Mouse (Mus musculus): ENCODE data around the gene Esrrb.

The Esrrb gene

DNA sequence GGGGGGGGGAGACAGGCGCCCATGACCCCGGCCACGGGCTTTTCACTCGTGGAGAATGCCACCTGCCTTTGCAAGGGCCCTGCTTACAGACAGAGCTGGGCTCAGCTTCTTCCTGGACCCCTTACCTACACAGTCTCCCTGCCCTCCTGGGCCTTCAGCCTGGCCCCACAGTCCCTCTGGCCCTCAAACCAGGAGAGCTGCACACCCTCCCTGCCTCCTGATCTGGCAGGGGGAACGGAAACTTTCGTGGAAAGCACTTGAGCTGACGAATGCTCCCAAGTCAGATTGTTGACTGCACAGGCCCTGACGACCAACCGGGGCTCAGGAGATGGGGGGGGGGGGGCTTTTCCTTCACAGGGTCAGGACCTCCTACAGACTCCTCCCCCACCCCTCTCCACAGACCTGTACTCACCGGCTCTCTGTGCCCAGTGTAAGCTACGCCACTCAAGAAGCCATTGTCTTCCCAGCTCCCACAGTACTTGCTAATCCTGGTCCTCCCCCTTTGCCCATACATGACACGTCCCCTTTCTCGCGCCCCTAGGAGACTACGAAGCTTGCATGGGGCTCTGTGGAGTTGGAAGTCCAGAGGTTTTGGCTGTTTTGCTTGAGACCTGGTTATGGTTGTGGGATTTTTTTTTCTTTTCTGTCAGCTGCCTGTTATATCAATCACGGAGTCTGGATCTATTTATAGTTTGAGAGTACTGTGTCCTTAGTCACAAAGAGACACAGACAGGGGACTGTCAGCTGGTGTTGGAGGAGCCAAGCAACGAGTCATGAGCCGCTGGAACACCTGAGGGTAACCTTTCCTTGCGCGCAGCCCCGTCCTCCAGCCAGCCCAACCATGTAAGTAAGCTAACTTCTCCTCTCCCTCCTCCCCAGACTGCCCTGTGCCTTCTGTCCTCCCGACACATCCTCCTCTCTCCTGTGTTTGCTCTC lies at the start of gene Esrrb:
Gene Esrrb (plus strand): TSS at position 422 of the 936 bp plus-strand sequence.
- DNase-seq (ENCODE audit: low spot score in 2 of 2) = no peak

GRCm38 (mm10) chr12:86320629-86321028 lies 40.3 kb upstream of the Esrrb start:
- no peak for DNase-seq (ENCODE audit: low spot score in 2 of 2)

- DNase-seq (ENCODE audit: low spot score in 2 of 2) = no peak
Observed at GRCm38 (mm10) chr12:86324297-86324696, 36.6 kb upstream of the Esrrb start.

- DNase-seq (ENCODE audit: low spot score in 2 of 2) = no peak
Observed at GRCm38 (mm10) chr12:86329813-86330212, 31.1 kb upstream of the Esrrb start.

DNA sequence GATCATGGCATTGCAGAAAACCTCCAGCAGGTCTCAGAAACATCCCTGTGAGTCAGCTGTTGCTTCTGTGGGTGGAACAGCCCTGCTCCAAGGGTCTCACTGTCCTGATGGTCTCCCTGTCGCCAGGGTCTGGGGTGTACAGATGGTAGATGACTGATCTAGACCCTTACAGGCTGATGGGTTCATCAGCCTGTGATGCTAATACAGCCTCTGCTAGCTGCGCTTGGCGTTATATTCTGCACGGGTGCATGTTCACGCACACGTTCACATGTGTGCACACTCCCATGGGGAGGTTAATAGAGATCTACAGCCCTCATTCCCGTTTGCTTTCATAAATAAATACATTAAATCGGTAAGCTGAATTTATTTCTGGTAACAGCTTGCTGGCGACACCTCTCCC lies 30.2 kb upstream of the Esrrb start:
- no peak for DNase-seq (ENCODE audit: low spot score in 2 of 2)

- no peak for DNase-seq (ENCODE audit: low spot score in 2 of 2)
Observed at GRCm38 (mm10) chr12:86331248-86331647, 29.7 kb upstream of the Esrrb start.

GRCm38 (mm10) chr12:86336209-86336608 lies 24.7 kb upstream of the Esrrb start:
- DNase-seq (ENCODE audit: low spot score in 2 of 2) = no peak

DNA sequence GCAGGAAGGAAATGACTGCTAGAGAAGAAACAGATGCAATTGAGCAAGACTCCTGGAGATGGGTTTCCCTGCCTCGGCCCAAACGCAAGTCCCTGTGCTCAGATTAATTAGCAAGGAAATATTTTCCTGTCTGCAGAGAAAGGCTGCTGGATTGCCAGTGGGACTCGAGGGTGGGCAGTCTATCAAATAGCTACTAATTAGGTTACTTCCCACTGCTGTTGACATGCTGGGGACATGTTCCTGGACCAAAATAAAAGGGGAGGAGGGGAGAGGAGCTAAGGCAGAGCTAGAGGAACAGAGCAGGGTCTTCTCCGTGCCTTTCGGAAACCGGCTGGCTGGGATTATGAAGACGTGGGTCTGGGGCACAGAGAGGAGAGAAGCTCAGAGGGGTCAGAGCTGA lies 24.0 kb upstream of the Esrrb start:
- DNase-seq (ENCODE audit: low spot score in 2 of 2) = no peak

DNA sequence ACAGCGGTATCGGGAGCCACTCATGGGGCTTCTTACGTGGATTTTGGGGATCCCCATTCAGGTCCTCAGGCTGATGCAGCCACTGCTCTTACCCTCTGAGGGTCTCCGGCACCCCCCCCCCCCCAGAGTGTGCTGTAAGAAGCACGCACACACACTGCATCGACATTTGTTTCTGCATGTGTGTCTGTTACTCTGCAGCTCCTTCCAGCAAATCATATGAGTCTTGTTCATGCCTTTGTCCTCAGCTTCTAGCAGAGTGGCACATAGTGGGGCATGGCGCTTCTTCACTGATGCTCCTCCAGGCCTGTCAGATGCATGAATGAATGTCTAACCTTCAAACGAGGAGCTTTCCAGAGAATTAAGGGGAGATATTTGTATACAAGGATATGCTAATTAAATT lies 11.4 kb upstream of the Esrrb start:
- no peak for DNase-seq (ENCODE audit: low spot score in 2 of 2)

- no peak for DNase-seq (ENCODE audit: low spot score in 2 of 2)
Observed at GRCm38 (mm10) chr12:86359406-86359805, 1.5 kb upstream of the Esrrb start.

- DNase-seq (ENCODE audit: low spot score in 2 of 2) = no peak
Observed at GRCm38 (mm10) chr12:86359873-86360272, 1.0 kb upstream of the Esrrb start.

- no peak for DNase-seq (ENCODE audit: low spot score in 2 of 2)
Observed at GRCm38 (mm10) chr12:86364285-86364684, 3.4 kb downstream of the Esrrb start.

DNA sequence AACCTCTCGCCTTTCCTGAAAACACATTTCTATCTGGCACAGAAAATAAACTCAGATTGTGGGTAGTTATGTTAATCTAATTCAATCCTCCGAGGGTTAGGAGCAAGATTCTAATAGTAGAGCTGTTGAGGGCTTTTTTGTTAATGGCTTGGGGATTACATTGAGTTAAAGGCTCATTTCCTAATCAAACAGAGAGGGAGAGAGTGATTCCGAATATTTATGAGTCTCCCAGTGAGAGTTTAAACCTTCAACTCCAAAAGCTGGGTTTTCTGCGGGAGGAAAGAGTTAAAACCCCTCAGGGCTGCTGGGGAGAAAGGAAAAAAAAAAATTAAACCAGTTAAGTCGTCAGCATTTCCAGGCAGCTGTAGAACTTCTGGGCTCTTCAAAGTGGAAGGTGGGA lies 3.8 kb downstream of the Esrrb start:
- DNase-seq (ENCODE audit: low spot score in 2 of 2) = no peak

- DNase-seq (ENCODE audit: low spot score in 2 of 2) = no peak
Observed at GRCm38 (mm10) chr12:86370611-86371383, 9.9 kb downstream of the Esrrb start.

DNA sequence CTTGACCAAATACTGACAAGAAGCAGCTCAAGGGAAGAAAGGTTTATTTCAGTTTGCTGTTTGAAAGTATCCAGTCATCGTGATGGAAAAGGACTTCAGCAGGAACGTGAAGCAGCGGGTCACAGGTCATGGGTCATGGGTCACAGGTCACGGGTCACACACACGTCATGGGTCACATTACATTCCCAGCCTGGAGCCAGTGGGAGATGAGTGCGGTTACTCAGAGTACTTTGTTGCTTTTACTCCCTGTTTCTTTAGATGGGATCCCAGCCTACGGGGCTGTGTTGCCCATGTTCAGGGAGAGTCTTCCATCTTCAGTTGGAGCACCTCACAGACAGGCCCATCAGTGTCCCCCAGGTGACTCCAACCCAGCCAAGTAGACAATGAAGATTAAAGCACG lies 13.4 kb downstream of the Esrrb start:
- no peak for DNase-seq (ENCODE audit: low spot score in 2 of 2)

DNA sequence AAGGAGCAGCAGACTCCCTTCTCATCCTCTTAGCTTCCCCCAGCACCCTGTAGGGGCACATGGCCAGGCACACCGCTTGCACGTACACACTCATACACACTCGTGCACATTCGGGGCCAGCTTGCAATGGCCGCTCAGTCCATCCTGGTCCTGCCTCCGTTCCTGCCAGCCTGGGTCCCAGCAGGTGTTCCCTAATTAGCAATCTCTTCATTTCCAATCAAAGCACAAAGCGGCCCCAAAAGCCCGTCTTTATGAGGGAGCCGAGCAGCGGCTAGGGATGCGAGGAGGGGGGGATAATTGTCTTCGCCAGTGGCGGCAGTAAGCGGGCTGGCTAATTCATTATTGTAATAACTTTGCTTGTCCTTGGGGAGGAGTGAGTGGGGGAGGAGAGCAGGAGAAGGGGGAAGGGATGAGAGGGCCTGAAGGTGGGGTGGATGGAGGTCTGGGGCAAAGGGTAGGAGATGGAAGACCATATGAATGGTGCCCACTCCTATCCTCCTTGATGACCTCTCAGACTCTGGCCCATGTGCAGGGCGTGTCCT lies 18.8 kb downstream of the Esrrb start:
- DNase-seq (ENCODE audit: low spot score in 2 of 2) = no peak

GRCm38 (mm10) chr12:86383803-86384202 lies 22.9 kb downstream of the Esrrb start:
- DNase-seq (ENCODE audit: low spot score in 2 of 2) = no peak

GRCm38 (mm10) chr12:86387671-86388270 lies 26.9 kb downstream of the Esrrb start:
- DNase-seq (ENCODE audit: low spot score in 2 of 2) = no peak

DNA sequence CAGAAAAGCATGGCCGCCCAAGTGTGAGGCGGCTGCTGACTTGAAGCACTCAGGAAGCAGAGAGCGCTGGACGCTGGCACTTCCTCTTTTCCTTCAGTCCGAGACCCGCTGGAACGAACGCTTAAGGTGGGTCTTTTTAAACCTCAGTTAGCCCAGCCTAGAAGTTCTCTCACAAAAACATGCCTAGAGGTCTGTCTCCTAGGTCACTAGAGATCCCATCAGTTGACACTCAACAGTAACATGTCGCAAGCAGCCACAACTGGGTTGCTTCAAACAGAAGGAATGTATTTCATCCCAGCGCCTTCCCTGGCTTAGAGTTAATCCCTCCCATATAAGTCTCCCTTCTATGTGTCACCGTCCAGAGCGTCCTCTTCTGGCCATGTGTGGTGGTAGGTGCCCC lies 33.9 kb downstream of the Esrrb start:
- no peak for DNase-seq (ENCODE audit: low spot score in 2 of 2)

DNA sequence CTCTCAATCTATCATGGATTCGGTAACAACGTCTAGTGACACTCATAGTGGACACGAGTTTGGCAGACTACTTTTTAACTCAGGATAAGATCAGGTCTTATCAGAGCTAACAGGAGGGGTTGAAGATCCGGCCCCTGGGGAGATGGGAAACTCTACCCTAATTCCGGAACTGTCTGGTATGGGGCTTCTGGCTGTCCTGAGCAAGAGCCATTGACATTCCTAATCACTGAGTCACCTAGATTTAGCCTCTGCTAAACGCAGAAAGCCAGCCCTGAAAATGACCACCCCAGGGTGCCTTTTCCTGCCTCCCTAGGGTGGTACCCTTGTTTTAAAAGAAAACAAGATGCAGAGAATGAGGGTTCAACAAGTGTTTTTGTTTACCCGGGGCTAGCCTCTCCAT lies 34.4 kb downstream of the Esrrb start:
- DNase-seq (ENCODE audit: low spot score in 2 of 2) = no peak

DNA sequence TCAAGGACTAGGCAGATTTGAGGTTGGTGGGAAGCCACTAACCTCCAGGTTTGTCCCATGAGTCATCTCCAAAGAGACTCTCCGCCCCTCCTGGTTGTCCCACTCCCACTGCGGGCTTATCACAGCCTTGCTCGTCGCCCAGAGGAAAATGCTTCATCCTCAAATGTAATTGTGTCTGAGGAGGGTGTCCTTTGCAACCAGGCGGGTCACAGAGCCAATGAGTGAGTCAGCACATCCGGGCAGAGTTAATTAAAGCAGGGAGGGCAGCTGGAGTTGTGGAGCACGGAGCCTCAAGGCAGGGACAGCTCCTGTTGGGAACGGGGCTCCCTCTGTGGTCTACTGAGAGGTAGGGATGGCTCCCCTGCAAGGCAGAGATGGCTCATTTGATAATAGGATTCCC lies 37.8 kb downstream of the Esrrb start:
- DNase-seq (ENCODE audit: low spot score in 2 of 2) = no peak

DNA sequence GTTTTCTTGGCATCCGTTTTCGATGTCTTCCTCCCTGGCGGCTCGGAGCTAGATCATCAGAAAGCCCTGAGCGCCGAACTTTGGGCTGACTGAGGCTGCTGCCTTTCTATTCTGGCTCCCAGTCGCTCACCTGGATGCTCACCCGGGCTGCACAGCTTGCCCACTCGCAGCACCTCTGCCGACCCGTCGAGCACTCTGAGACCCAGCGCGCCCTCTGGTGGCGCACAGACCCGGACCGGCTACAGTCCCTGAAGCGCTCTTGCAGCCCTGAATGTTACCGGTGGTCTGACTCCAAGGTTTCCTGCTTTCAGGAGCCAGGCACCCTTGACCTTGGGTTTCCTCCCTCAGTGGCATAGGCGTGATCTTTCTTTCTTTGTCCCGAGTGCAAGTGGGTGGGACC lies 41.8 kb downstream of the Esrrb start:
- DNase-seq (ENCODE audit: low spot score in 2 of 2) = peak; percentile 37 to 65
